Mouse (Mus musculus): ENCODE data around the gene Tunar.

Tunar gene

DNA sequence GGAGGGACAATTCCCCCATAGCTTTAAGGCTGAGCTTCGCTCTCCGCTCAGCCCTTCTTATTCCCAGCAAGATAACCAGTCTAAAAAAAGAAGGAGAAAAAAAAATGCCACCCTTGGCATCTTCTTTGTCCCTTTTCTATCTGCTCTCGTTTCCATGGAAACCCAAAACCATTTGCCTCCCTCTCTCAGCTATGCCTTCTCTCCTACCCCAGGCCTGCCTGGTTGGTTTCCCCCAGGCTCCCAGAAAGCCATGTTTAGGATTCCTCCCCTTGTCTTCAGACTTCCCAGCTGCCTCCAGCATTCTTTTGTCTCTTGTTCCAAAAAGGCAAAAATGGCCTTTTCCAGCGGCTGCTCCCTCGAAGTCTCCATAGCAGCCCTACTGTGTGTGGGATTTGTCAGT lies 70.1 kb downstream of the Tunar start:
- DNase-seq (ENCODE audit: low spot score in 2 of 2), result no peak

DNA sequence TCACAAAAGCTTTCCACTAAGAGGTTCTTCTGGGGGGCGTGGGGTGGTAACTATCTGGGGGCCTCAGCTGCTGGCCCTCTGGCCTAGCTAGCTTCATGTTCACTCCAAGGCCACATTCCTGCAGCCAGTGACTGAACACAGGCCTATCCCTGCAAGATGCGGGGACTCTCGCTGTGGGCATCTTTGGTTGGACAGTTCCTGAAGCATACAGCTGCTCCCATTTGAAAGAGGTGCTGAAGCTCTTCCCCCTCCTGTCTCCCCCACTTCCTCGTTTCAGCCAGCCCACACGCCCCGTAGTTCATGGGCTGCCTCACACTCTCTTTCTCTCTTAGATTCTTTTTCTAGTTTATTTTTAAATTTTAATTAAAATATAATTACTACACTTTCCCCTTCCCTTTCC lies 72.3 kb downstream of the Tunar start:
- no peak for DNase-seq (ENCODE audit: low spot score in 2 of 2)

- DNase-seq (ENCODE audit: low spot score in 2 of 2), result no peak
Observed at GRCm38 (mm10) chr12:105413909-105414308, 80.2 kb downstream of the Tunar start.

DNA sequence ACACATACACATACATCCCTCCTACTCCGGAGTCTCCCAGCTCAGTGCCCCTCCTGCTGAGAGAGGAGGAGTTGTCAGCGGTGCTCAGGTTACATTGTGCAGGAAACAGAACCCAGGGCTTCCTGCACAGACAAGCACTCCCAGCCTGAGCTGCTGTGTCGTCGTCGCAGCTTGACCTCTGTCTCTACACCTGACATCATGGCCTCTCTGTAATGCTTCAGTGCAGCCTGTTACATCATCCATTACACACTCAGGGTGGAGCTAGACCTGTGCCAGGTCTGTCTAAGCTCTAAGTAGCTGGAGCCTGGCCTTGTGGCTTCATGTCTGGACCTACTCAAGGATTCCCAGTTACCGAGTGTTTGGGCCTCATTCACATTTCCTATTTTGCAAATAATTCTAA lies 86.8 kb downstream of the Tunar start:
- DNase-seq (ENCODE audit: low spot score in 2 of 2), result no peak

DNA sequence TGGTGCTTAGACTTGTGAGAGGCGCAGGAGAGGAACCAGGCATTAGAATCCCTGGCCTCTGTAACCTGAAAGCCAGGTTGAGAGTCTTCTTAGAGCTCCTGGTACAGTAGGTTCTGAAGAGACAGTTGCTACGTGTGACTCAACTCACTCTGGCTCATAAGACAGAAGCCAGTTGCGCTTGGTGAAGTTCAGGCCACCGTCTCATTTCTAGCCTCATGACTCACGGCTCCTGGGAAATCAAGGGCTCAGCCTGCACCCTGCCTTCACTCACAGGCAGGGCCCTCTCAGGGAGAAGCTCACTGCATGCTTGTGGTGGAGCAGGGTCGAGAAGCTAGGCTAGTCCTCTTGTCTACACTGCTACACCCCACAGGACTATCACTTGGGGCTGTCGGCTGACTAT lies 92.9 kb downstream of the Tunar start:
- no peak for DNase-seq (ENCODE audit: low spot score in 2 of 2)

DNA sequence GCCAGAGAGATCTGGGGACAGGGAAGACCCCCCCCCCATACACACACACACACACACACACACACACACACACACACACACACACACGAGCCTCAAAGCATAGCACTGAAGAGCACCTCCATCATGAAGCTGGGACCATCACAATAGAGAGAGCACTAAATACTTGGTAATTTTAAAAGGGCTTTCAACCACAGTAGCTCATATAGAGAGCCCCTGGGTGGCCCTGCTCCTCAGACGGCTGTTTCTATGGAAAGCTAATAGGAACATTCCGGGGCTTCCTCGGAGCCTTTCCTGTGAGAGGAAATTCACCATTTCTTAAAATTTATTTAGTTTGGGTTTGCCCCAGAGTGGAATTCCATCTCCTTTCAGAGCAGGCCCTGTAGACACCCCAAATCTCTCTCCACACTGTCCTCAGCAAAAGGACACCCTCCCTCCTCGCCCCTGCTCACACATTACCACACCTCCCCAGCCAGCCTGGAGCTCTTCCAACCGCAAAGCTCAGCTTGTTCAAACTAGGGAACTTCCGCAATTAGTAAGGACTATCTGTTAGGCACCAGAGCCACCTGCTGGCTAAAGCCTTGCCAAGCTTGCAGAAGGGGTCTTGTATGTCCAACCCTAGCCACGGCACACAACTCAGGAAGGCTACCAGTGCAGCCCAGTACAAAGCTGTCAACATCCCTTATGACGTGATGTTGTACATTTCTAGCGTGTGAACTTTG lies 93.5 kb downstream of the Tunar start:
- DNase-seq (ENCODE audit: low spot score in 2 of 2), result peak in 1 of 2 experiments; percentile 42

DNA sequence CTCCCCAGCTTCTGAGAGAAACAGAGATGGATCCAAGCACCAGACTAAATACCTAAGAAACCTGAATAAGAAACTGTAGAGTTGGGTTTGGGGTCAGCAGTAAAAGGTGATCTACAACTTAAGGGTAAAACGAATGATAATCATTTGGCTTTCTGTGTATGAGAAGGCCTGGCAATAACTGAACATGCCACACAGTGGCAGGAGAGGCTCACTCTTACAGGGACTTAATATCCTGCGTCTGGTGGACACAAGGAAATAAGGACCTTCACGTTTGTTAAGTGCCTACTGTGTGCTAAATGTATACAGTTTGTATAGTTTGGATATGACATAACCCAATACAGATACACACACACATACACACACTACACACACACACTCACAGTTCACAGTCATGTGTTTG lies 98.2 kb downstream of the Tunar start:
- DNase-seq (ENCODE audit: low spot score in 2 of 2), result no peak

DNA sequence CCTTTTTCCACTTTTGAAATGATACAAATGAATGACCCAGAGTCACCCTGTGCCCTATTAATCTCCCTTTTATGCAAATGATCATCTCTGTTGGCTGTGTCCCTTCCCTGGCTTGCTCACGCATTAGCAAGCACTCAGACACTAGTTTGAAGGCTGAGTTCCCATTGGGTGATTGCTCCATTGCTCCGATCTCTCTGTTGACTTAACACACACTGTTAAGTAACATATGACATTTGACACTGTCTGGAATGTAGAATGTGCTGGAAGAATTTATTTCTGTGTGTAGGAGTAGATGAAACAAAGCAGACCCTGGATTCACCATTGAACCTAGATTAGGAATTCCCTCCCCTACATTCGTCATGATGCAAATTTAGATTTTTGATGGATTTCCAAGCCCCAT lies 99.1 kb downstream of the Tunar start:
- no peak for DNase-seq (ENCODE audit: low spot score in 2 of 2)

Measured in spleen, postnatal 10 days (tissue).